Mouse (Mus musculus): Measurements from ENCODE around the gene Creb3.
"Not testable (repeated sequence)": the region's sequence is repeated elsewhere in the genome, so short reads cannot be mapped to it uniquely, and the experiment has no call there.

The Creb3 gene

GRCm38 (mm10) chr4:43582241-43582640, 20.1 kb downstream of the Creb3 start:
- in situ Hi-C loops (cut with MboI, MseI): no loop called here

- in situ Hi-C loops (cut with MboI, MseI): no loop called here
Measured at GRCm38 (mm10) chr4:43583421-43583820, 21.3 kb downstream of the Creb3 start.

GRCm38 (mm10) chr4:43584444-43585416, 22.6 kb downstream of the Creb3 start, which contains the start of gene Msmp:
Gene Msmp, minus strand, starts transcription at chr4:43584494.
- in situ Hi-C loops (cut with MboI, MseI): no loop called here

GRCm38 (mm10) chr4:43585682-43586081, 23.6 kb downstream of the Creb3 start:
- in situ Hi-C loops (cut with MboI, MseI): no loop called here

- in situ Hi-C loops (cut with MboI, MseI): no loop called here
Measured at GRCm38 (mm10) chr4:43586411-43586810, 24.3 kb downstream of the Creb3 start.

GRCm38 (mm10) chr4:43587681-43588080, 25.5 kb downstream of the Creb3 start:
- in situ Hi-C loops (cut with MboI, MseI): no loop called here

- in situ Hi-C loops (cut with MboI, MseI): no loop called here
Measured at GRCm38 (mm10) chr4:43591543-43591942, 29.4 kb downstream of the Creb3 start.

- in situ Hi-C loops (cut with MboI, MseI): no loop called here
Measured at GRCm38 (mm10) chr4:43591961-43592360, 29.8 kb downstream of the Creb3 start.

- in situ Hi-C loops (cut with MboI, MseI): no loop called here
Measured at GRCm38 (mm10) chr4:43593453-43593852, 31.3 kb downstream of the Creb3 start.

- in situ Hi-C loops (cut with MboI, MseI): not testable (repeated sequence)
Measured at GRCm38 (mm10) chr4:43596597-43596996, 34.5 kb downstream of the Creb3 start.

GRCm38 (mm10) chr4:43598200-43598599, 36.1 kb downstream of the Creb3 start:
- in situ Hi-C loops (cut with MboI, MseI): no loop called here

GRCm38 (mm10) chr4:43598650-43599380, 36.7 kb downstream of the Creb3 start:
- in situ Hi-C loops (cut with MboI, MseI): no loop called here

GRCm38 (mm10) chr4:43600195-43600934, 38.2 kb downstream of the Creb3 start:
- in situ Hi-C loops (cut with MboI, MseI): no loop called here

- in situ Hi-C loops (cut with MboI, MseI): no loop called here
Measured at GRCm38 (mm10) chr4:43604099-43604498, 42.0 kb downstream of the Creb3 start.

- in situ Hi-C loops (cut with MboI, MseI): no loop called here
Measured at GRCm38 (mm10) chr4:43604751-43605685, 42.9 kb downstream of the Creb3 start.

GRCm38 (mm10) chr4:43612534-43612933, 50.4 kb downstream of the Creb3 start:
- in situ Hi-C loops (cut with MboI, MseI): no loop called here

- in situ Hi-C loops (cut with MboI, MseI): no loop called here
Measured at GRCm38 (mm10) chr4:43613060-43613730, 51.1 kb downstream of the Creb3 start.

Data from T-helper 2 cell (primary cell).